Mouse (Mus musculus) right cerebral cortex, postnatal 10 days (tissue): ENCODE data around the gene Rfx7.
A peak's percentile ranks its signal among the peaks of the same experiment; 100 is the strongest.
"Not testable (repeated sequence)": the region's sequence is repeated elsewhere in the genome, so short reads cannot be mapped to it uniquely, and the experiment has no call there.

ENCODE experiments used
- DNase-seq, 2 experiments: peaks; one replicate each; pipeline ENCODE4 v3.0.0; 2021; ENCODE audit warnings: low spot score in 2 of 2

Rfx7 gene

GRCm38 (mm10) chr9:72663534-72663918 lies 131.5 kb downstream of the Rfx7 start:
- DNase-seq, result no peak

DNA sequence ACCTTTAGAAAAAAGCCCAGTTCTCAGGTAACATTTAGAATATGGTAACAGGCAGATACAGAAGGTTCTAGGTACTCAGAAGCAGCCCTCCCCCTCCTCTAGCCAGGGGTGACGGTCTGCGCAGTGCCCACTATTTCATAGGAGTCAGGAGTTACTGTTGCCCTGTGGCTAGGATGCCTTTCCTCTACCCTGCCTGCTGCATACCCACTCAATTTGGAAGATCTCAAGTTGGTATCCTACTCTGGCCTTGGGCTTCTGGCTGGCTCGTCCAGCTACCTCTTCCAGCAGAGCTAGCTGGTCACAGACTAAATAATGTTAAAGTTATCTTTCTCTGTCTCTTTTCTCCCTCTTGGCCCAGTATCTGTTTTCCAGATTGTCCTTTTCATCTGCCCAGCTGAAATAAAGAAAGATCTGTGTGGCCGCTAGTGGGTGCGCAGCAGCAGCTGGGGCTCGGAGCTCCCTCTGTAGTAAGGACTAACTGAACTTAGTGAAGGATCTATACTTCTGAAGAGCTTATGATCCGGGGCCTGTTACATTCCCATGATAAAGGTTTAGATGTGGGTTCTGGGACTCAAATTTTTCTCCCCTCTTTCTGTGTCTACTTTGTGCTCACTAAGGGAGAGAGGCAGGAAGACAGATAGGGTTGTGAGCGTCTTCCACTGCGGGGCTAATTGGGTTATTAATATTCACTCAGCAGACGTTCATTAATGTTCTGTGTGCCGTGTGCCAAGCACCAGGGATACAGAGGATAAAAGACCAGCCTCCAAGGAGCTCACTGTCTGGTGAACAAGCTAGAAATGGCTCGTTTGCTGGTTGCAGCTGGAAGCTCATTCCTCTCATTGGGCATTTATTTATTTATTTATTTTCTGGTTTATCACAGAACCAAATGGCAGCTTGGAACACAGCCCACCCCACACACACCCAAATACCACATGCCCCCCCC lies 132.6 kb downstream of the Rfx7 start:
- DNase-seq, result peak in 1 of 2 experiments; percentile 65

- DNase-seq, result no peak
Measured at GRCm38 (mm10) chr9:72665517-72665916, 133.5 kb downstream of the Rfx7 start.

GRCm38 (mm10) chr9:72666352-72667021 lies 134.4 kb downstream of the Rfx7 start:
- DNase-seq, result not testable (repeated sequence)

DNA sequence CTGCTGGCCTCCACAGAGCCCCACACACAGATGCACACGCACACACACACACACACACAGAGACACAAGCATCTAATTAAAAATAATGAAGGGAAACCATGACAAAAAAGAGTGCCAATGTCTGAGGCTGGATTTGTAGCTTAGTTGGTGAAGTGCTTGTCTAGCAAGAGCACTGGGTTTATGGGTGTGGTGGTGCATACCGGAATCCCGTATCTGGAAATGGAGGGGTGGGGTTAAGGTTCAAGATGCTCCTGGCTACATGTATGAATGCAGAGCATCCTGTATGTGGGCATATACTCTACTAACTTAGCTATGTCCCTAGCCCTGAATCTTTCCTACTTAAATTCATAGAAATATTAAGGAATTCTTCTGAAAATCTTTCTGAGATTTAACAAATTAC lies 135.1 kb downstream of the Rfx7 start:
- peak in 1 of 2 experiments; percentile 17 for DNase-seq

DNA sequence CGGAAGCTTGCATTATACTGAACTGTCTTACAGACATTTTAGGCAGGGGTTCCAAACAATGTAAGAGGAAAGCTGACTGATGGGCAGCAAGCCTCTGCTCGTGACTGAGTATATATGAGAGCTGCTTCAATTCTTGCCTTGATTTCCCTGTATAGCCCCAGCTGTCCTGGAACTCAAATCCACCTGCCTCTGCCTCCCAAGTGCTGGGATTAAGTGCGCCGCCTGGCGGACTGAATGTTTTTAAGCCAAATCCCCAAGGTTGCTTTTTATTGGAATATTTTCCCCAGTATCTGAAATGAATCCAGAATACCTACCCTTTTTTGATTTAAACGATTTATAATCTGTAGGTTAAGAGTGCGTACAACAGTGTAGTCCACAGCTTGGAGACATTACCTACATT lies 137.3 kb downstream of the Rfx7 start:
- no peak for DNase-seq

- DNase-seq, result peak; percentile 86 to 89
Measured at GRCm38 (mm10) chr9:72672361-72672760, 140.3 kb downstream of the Rfx7 start.
